Mouse (Mus musculus): ENCODE data around the gene Gm20605.
"Not testable (repeated sequence)": the region's sequence is repeated elsewhere in the genome, so short reads cannot be mapped to it uniquely, and the experiment has no call there.

The Gm20605 gene

DNA sequence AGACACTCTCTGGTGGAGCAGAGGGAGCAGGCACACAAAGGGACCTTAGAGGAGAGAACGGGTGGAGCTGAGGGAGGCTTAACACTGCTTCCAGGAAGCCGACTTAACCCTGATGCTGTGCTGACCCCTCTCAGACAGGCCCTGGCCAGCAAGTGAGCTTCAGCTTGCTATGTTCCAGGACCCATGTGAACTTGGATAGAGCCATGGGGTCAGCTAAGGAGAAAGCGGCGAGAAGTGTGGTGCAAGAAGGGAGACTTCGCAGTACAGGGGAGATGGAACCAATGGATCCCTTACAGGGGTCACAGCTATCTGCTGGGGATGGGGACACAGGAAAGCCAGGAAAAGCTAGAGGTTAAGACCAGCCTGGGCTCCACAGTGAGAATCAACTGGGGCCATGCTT lies 15.9 kb upstream of the Gm20605 start:
- DNase-seq (ENCODE audit: low spot score in 2 of 2): no peak

DNA sequence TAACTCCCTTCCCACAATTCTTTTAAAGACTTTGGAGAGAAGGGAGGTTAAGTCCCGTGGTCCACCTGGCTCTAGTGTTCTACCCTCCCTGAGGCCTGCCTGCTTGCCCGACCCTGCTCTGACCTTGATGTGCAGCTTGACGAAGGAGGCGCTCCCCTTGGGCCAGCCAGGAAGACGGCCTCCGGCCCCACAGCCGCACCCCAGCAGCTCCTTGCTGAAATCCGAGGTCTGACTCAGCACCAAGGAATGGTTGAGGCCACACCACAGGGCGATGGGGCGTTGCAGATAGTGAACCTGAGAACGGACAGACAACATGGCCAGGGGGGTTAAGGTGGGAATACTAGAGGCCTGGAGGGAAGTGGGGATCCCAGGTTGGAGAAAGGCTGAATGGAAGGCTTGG lies 15.4 kb upstream of the Gm20605 start, which contains the start of gene Pcolce:
Gene Pcolce, minus strand, starts transcription at position 235 of the 400 bp plus-strand sequence.
- DNase-seq (ENCODE audit: low spot score in 2 of 2): no peak

GRCm38 (mm10) chr5:137614921-137615320 lies 14.1 kb upstream of the Gm20605 start:
- not testable (repeated sequence) for DNase-seq (ENCODE audit: low spot score in 2 of 2)

- DNase-seq (ENCODE audit: low spot score in 2 of 2): no peak
Measured at GRCm38 (mm10) chr5:137615347-137615746, 13.6 kb upstream of the Gm20605 start.

DNA sequence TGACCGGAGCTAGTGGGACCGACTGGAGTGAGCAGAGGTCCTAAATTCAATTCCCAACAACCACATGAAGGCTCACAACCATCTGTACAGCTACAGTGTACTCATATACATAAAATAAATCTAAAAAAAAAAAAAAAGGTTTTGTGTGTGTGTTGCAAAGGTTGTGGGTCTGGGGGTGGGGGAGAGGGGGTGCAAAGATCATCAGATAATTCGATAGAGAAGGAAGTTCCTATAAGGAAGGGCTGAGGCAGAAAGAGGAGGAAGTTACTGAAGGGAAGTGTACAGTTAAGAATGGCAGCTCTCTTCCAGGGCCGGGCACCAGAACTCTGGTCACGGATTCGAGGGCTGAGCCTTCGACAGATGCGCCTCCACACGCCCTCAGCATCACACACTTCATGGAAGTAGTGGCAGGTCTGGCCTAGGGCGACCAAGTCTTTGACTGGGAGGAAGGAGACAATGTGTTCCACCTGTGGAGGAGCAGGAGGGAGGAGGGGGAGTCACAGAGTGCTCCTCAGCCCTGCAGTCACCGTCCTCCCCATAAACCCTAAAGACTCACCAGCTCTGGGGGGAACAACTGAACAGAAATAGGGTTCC lies 4.9 kb upstream of the Gm20605 start:
- no peak for DNase-seq (ENCODE audit: low spot score in 2 of 2)

GRCm38 (mm10) chr5:137627991-137628390 lies 984 bp upstream of the Gm20605 start:
- no peak for DNase-seq (ENCODE audit: low spot score in 2 of 2)

DNA sequence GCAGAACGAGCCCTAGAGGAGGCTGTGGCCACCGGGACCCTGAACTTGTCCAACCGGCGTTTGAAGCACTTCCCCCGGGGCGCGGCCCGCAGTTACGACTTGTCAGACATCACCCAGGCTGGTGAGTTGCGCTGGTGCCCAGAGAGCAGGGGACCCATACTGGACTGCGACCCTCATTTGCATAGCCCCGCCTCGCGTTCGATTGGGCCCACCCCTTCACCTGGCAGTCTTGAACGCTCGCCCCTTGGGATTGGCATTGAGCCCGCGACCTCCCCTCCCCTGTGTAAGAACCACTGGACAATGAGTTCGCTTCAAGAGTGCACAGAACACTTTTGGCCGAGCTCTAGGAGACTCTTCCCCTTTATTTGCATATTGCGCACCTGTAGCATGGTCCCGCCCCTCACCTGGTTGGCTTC lies 339 bp downstream of the Gm20605 start:
- DNase-seq (ENCODE audit: low spot score in 2 of 2): no peak

DNA sequence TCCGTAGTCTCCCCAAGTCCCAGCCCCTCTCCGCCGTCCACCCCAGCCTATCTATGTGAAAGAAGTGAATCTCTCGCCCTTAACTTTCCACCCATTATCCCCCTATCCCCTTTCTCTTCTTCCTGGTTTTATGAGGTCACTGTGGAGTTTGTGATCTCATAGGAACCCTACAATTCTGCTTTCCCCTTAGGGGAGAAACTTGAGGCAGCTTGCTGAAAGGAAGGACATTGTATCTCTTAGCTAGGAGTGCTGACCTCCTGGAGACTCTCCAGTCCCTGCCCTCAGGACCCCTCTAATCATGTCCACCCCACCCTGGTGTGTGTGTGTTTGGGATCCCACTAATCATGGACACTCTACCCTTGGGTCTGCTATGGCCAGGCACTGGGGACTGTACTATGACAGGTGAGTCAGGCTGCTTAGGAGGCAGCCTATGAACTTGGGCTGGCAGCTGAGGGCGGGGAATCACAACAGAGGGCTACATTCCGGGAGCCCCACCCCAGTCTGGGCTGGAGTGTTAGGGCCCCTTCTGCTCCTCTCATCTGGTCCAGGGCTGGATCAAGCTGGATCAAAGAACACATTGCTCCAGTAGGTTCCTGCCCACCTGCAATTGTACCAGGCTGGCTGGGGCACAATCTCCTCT lies 1.1 kb downstream of the Gm20605 start:
- no peak for DNase-seq (ENCODE audit: low spot score in 2 of 2)

DNA sequence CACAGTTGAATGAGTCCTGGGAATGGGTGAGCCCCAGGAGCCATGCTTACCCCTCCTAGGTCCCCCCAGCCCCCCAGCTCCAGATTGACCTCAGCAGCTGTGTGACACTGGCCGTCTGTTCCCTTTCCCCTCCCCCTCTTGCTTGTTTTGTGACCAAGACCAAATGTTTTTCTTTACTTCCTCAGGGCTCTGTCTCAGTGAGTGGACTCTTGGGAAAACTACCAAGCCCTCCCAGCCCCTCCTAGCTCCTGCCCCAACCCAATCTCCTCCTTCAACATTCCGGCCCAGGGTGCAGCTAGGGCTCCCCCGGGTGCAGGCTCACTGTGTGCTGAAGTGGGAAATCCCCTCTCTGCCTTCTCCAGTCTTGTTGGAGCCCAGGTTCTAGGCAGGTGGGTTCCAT lies 1.6 kb downstream of the Gm20605 start:
- DNase-seq (ENCODE audit: low spot score in 2 of 2): no peak

DNA sequence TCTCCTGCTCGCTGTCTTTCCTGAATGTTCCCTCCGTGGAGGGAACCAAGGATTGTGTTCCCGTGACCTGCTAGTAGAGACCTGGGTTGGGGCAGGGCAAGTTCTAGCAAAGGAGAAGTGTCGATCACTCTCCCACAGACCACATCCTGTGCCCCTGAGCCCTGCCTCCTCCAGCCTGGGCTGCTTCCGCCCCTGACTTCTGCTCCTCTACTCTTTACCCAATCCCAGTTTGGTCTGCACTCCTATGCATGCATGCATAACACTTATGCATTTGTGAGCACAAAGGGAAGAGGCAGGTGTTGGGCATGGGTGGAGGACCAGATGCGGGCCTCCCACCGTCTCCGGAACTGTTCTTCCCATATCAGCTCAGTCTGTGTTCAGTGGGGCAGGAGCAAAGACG lies 2.2 kb downstream of the Gm20605 start:
- DNase-seq (ENCODE audit: low spot score in 2 of 2): no peak

DNA sequence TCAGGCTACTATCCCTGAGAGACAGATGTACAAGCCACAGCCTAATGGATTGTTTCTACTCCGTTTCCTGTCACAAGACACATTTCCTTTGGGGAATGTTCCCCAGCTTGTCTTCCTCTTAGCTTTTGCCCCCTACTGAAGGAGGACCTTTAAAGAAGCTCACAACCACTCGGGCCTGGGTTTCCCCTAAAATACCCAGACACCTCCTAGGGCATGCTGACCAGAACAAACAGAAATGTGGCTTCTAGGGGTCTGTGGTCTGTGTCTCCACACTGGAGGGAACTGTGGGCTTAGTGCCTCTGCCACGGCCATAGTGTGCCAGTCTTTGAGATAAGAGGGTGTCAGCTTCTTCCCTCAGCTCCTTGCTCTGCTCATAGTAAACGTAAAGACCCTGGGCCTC lies 2.6 kb downstream of the Gm20605 start:
- no peak for DNase-seq (ENCODE audit: low spot score in 2 of 2)

DNA sequence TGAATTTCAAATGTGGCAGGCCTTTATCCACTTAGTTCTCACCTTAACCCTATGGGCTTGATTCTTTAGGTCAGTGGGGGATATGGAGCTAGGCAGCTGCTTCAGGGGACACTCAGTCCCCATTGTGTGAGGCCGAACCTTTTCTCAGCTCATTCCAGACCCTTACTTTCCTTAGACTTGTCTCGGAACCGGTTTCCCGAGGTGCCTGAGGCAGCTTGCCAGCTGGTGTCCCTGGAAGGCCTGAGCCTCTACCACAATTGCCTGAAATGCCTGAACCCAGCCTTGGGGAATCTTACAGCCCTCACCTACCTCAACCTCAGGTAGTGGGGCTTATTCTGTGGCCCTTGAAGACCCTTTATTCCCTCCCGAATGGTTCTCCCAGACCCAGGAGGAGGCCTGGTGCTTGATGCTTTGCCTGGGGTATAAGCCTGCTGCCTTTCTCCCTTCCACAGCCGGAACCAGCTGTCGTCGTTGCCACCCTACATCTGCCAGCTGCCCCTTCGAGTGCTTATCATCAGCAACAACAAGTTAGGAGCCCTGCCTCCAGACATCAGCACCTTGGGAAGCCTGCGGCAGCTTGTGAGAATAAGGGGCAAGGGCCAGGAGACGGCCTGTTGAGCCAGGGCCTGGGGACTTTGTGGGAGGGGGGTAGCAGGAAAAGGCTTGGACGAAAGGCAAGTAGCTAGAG lies 4.6 kb downstream of the Gm20605 start:
- DNase-seq (ENCODE audit: low spot score in 2 of 2): no peak

DNA sequence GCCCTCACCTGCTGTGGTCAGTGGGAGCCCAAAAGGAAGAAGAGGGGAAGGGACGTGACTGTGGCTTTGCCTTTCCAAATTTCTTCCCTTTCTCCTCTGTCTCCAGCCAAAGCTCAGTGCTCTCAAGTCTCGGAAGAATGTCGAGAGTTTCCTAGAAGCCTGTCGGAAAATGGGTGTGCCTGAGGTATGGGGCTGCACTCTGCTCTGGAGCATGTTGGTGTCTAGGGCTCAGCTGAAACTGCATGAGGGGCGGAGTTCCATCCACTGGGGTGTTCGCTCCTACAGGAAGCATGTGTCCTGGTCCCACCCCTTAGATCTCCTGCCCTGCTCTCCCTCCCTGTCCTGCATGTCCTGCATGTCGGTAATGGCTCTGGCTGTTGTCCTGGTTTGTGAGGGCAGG lies 10.5 kb downstream of the Gm20605 start:
- DNase-seq (ENCODE audit: low spot score in 2 of 2): no peak

- DNase-seq (ENCODE audit: low spot score in 2 of 2): no peak
Measured at GRCm38 (mm10) chr5:137641054-137641453, 12.1 kb downstream of the Gm20605 start, which contains the start of gene Sap25. TSS of gene Sap25 (plus strand) at chr5:137641334.

- DNase-seq (ENCODE audit: low spot score in 2 of 2): no peak
Measured at GRCm38 (mm10) chr5:137642886-137643285, 13.9 kb downstream of the Gm20605 start.

GRCm38 (mm10) chr5:137644484-137644883 lies 15.5 kb downstream of the Gm20605 start:
- no peak for DNase-seq (ENCODE audit: low spot score in 2 of 2)

DNA sequence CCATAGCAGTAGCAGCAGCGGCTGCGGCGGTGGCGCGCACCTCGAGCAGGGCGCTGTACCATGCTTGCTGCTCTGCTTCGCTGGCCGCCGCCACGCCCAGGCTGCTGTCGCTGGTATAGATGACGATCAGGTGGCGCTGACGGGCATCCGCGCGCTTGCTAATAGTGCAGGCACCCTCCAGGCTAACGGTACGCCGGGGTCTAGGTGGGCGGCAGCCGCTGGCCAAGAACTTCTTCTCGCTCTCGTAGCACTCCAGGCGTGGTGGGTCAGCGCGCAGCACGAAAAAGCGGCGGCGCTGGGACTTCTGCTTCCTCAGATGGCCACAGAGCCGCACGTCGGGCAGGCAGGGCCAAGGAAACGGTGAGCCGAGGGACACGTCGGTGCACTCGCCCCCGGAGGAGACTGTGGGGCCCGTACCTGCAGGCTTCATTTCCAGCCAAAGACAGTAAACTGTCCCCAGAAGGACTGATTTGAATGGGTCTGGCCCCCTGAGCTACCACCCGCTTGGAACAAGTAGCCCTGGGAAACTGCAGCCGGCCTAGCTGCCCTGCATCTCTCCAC lies 16.2 kb downstream of the Gm20605 start:
- DNase-seq (ENCODE audit: low spot score in 2 of 2): no peak

DNA sequence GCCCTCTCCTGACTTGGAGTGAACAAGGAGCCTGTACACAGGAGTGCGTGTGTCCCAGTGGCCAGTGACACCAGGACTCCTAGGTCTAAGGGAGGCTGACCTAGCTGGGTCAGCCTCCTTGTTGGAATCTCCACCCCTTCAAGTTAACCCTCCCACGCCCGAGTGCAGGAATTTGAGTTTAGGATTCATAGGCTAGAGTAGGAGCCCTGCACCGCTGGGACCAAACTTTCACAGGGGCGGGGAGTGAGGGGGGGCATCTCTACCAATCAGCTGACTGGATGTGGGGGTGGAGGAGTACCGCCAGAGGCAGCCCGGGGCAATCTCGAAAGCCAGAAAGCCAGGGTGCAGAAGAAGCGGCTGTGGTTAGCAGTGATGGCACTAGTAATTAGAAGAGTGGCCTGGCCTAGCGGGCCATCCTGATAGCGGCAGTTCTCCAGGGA lies 16.7 kb downstream of the Gm20605 start, which contains the start of gene Irs3:
Gene Irs3, minus strand, starts transcription at position 63 of the 440 bp plus-strand sequence.
- DNase-seq (ENCODE audit: low spot score in 2 of 2): no peak

DNA sequence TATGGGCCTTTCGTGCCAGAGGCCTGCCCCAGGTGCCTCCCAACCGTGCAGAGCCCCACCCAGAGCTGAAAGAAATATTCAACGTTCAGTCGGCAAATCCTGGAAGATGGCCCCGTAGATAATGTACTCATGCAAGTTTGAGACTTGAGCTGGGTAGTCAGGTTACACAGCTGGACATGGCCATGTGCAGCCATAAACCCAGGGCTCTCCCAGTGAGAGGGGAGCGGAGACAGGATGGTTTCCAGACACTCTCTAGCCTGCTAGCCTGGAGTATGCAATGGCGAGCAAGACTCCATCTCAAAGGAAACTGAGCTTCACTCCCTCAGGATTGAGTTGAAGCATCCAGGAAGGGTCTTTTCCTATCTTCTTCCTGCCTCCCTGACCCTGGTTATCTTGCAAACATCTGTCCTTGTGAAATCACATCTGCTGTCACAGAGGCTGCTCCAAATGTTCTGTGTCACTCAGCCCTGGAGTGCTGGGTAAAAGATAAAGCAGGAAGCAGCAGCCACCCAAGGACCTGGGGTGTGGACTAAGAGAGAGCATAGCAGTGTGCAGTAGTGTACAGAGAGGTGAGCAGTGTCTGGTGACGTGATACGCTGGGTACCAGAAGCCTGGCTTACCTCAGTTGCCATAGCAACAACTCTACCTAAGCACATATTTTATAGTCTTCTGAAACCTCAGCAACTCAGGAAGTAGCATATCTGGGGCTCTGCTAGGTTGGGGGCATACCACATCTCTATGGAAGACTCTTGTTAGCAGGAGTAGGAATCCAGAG lies 19.0 kb downstream of the Gm20605 start:
- no peak for DNase-seq (ENCODE audit: low spot score in 2 of 2)

- no peak for DNase-seq (ENCODE audit: low spot score in 2 of 2)
Measured at GRCm38 (mm10) chr5:137649251-137649650, 20.3 kb downstream of the Gm20605 start.

DNA sequence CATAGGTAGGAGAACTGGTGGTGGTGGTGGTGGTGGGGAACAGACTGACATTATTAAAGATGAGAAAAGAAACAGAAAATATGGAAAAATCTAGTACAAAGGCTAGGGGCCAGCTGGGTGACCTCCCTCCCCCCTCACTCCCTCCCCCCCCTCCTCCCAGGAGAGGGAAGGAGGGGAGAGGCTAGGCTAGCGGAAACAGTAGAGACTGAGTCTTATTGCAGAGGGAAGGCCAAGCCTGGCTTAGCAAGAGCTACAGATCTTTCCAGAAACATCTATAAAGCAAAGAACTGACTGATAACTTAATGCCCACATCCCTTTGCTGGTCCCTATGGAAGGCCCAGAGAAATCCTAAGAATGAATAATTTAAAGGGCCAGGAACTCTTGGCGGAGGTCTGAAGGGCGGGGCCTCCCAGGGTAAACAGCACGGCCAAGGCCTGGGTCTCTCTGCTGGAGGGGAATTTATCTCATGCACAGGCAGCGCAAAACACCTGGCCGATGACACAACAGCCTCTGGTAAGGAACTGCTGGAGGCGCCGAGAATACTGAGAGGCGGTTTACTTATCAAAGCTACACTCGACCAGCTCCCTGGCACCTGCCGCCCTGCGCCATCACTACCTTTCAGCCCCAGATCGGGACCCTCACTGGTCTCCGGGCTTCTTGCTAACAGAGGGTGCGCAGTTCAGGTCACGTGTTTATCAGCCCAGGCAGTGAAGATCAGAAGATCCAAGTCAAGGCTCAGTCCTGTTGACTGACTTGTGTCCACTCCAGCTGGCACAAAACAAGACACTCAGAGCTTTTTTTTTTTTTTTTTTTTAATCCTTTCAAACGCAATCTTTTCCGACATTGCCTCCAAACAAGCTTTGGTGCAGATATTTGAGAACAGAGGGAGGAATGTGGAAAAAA lies 20.9 kb downstream of the Gm20605 start:
- DNase-seq (ENCODE audit: low spot score in 2 of 2): no peak

All from frontal cortex, postnatal 25 days (tissue).